Comparison of ENCODE assay signal across 25 mouse cellular contexts in the genomic region with DNA sequence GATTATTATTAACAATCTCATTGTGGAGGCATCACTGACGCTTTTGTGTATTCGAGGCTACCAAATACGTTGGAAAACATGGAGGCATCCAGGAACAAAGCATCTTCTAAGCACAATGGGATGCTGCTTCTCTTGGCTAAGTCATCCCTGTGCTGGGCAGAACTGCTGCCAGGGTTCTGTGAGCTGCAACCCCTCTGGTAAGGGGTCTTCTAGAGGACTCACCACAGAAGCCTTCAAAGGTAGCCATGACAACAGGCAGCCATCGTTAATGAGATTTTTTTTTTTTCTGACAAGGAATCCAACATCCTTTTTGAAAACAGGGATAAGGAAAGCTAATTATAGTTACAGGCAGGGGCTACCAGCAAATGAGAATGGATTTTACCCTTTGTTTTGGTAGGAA. TPM values are rescaled to one million over a fixed set of nuclear protein-coding genes. Genes with fewer than 3 reads are reported as not detected.
DNase-seq lines count a peak whose midpoint lies in the region; ATAC-seq and TF ChIP-seq lines count a peak whose summit lies in the region.
"Had no signal": no experiment of that assay in that cellular context is flagged by ENCODE, and none has a peak within 500 bp of the region (broad histone marks: within the 10 kb centered on the region; RNA-seq: fewer than 3 reads in every experiment).

No protein-coding gene starts in this region.

- no peak overlapping the region for H3K9ac ChIP-seq in forebrain, postnatal 0 days
- no peak overlapping the region for H3K9ac ChIP-seq in midbrain, embryonic 12.5 days (replicated peaks)
- H3K9ac ChIP-seq: heart, embryonic 13.5 days; limb, embryonic 13.5 days; liver, embryonic 12.5 days; neural tube, embryonic 12.5 days; stomach, embryonic 15.5 days had no signal

- H3K4me3 ChIP-seq in forebrain, postnatal 0 days (ENCODE audit: low read depth, low read length): no peak overlapping the region
- H3K4me3 ChIP-seq in midbrain, embryonic 12.5 days: no peak overlapping the region
- H3K4me3 ChIP-seq: embryonic facial prominence, embryonic 10.5 days; heart, adult 2 months; heart, embryonic 13.5 days; limb, embryonic 13.5 days; liver, embryonic 12.5 days; megakaryocyte, embryonic 14.5 days; neural tube, embryonic 12.5 days; stomach, embryonic 15.5 days had no signal

- WGBS in forebrain, postnatal 0 days: 16% methylated on average over 4 of the region's 4 CpGs
- WGBS in midbrain, embryonic 12.5 days: 22% methylated on average over 4 of the region's 4 CpGs

- no peak overlapping the region for H3K4me2 ChIP-seq in forebrain, postnatal 0 days (ENCODE audit: low read depth)
- no peak overlapping the region for H3K4me2 ChIP-seq in midbrain, embryonic 12.5 days (replicated peaks)
- H3K4me2 ChIP-seq: heart, embryonic 13.5 days; limb, embryonic 13.5 days; liver, embryonic 12.5 days; neural tube, embryonic 12.5 days; stomach, embryonic 15.5 days had no signal

- no peak for TF ChIP-seq CTCF in forebrain, postnatal 0 days (IDR thresholded peaks at IDR 0.05; ENCODE audit: low read depth)

- H3K27me3 ChIP-seq in forebrain, postnatal 0 days (ENCODE audit: insufficient read depth, low read length): no peaks in the 10 kb centered on the region
- no peaks in the 10 kb centered on the region for H3K27me3 ChIP-seq in midbrain, embryonic 12.5 days
- H3K27me3 ChIP-seq: heart, embryonic 13.5 days; limb, embryonic 13.5 days; liver, embryonic 12.5 days; megakaryocyte, embryonic 14.5 days; neural tube, embryonic 12.5 days; stomach, embryonic 15.5 days had no signal

- H3K4me1 ChIP-seq in forebrain, postnatal 0 days (ENCODE audit: insufficient read depth): no peaks in the 10 kb centered on the region
- peaks cover 4% of the 10 kb centered on the region; the same call in 1 of the 2 replicates for H3K4me1 ChIP-seq in midbrain, embryonic 12.5 days
- H3K4me1 ChIP-seq: embryonic facial prominence, embryonic 10.5 days; heart, embryonic 13.5 days; limb, embryonic 13.5 days; liver, embryonic 12.5 days; megakaryocyte, embryonic 14.5 days; stomach, embryonic 15.5 days had no signal

- peak overlapping the region; percentile 29; the same call in 1 of the 2 replicates for H3K27ac ChIP-seq in forebrain, postnatal 0 days (ENCODE audit: low read depth, low read length)
- peak overlapping the region; percentile 40 for H3K27ac ChIP-seq in midbrain, embryonic 12.5 days (replicated peaks)
- H3K27ac ChIP-seq: embryonic facial prominence, embryonic 10.5 days; heart, adult 2 months; heart, embryonic 13.5 days; limb, embryonic 13.5 days; liver, embryonic 12.5 days; neural tube, embryonic 12.5 days; stomach, embryonic 15.5 days had no signal

- H3K36me3 ChIP-seq in forebrain, postnatal 0 days (ENCODE audit: insufficient read depth): no peaks in the 10 kb centered on the region
- H3K36me3 ChIP-seq in midbrain, embryonic 12.5 days: no peaks in the 10 kb centered on the region
- H3K36me3 ChIP-seq: embryonic facial prominence, embryonic 10.5 days; heart, embryonic 13.5 days; limb, embryonic 13.5 days; liver, embryonic 12.5 days; neural tube, embryonic 12.5 days; stomach, embryonic 15.5 days had no signal

- no peaks in the 10 kb centered on the region for H3K9me3 ChIP-seq in forebrain, postnatal 0 days (ENCODE audit: low read length)
- no peaks in the 10 kb centered on the region for H3K9me3 ChIP-seq in midbrain, embryonic 12.5 days
- H3K9me3 ChIP-seq: embryonic facial prominence, embryonic 10.5 days; heart, embryonic 13.5 days; limb, embryonic 13.5 days; liver, embryonic 12.5 days; neural tube, embryonic 12.5 days; stomach, embryonic 15.5 days had no signal

- peak; percentile 48; the same call in 1 of the 2 replicates for ATAC-seq in forebrain, postnatal 0 days
- peak; percentile 86 for ATAC-seq in midbrain, embryonic 12.5 days (ENCODE audit: low FRiP score, low read depth)
- ATAC-seq: intestine, postnatal 0 days; liver, embryonic 12.5 days had no signal

- peak; percentile 10 for DNase-seq in retina, postnatal 1 day
- DNase-seq in retina, embryonic 14.5 days (ENCODE audit: low spot score): no peak
- DNase-seq in forebrain, postnatal 0 days: peak; percentile 32
- no peak for DNase-seq in gastrocnemius, postnatal 36 days
- DNase-seq in lung, postnatal 36 days: no peak
- no peak for DNase-seq in ovary, postnatal 36 days (ENCODE audit: low spot score)
- DNase-seq: adrenal gland, adult 8-10 months; B cell, adult 2 months; cerebellum, adult 8-10 months; gastrocnemius, postnatal 14 days; heart, adult 2 months; heart, postnatal 14 days; kidney, postnatal 4 days; lung, adult 18-20 months; thymus, postnatal 36 days had no signal

- intact Hi-C loops in gastrocnemius, postnatal 36 days (cut with DNase I): no loop called here

RNA-seq across cellular contexts. Expression of a gene that starts 13.7 kb away (rescaled TPM):
- 1.7 and 2.5 TPM in 2 replicates for total RNA-seq in forebrain, postnatal 0 days (2014; rRNA removed)
- polyA plus RNA-seq in forebrain, postnatal 0 days (2015; fragmentation: Nextera tagmentation; extraction: Ambion mirVana): 1.7 and 2.3 TPM in 2 replicates
- 0.50 and 0.92 TPM in 2 replicates for polyA plus RNA-seq in midbrain, embryonic 12.5 days (2016; fragmentation: Nextera tagmentation; extraction: Ambion mirVana)
- not detected for total RNA-seq in gastrocnemius, postnatal 36 days (2021)
- total RNA-seq: adrenal gland, adult 8-10 months; gastrocnemius, postnatal 14 days; heart, adult 2 months; MEL had no signal
- polyA plus RNA-seq: heart, adult 2 months had no signal

Comparison
In these comparisons a context has a peak if more than half of its experiments do, and no peak if none do; other contexts are left out.
1. DNase-seq: peak in retina, postnatal 1 day (single experiment) and forebrain, postnatal 0 days (single experiment); none in retina, embryonic 14.5 days (single experiment), gastrocnemius, postnatal 36 days (0 of 2), lung, postnatal 36 days (single experiment) and ovary, postnatal 36 days (single experiment).